Mouse (Mus musculus) cerebellum, adult 2 months (tissue): Measurements from ENCODE around the gene Chst3.

Source experiments
- CTCF ChIP-seq: fragments of 200-500 bp; IDR thresholded peaks from 2 replicates; pipeline ENCODE4 v1.5.1; 2011; ENCODE audit warnings: low read depth, mild to moderate bottlenecking, control low read depth, low read length, moderate library complexity, borderline replicate concordance; ENCODE audit not compliant: insufficient read depth
- POLR2A ChIP-seq: fragments of 200-500 bp; IDR thresholded peaks from 2 replicates; pipeline ENCODE4 v1.6.1; 2011; ENCODE audit warnings: low read length, control low read depth, borderline replicate concordance; ENCODE audit not compliant: insufficient read depth

DNA sequence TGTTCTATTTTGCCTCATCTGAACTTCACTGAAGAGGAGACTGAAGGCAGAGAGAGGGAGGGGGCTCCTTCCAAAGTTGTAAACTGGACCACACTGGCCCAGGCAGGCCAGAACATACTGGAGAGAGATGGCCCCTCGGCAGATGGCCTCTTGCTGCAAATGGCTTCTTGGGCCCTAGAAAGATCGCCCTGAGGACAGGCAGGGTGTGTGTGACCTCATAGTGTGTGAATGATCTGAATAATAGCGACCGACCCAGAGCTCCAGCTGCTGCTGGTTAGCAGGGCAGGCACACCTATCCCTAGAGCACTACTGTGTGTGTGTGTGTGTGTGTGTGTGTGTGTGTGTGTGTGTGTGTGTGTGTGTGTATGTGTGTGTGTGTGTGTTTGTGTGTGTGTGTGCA is 33.1 kb upstream of the Chst3 start:
- TF ChIP-seq POLR2A, result no peak
- TF ChIP-seq CTCF, result no peak
